Mouse (Mus musculus): ENCODE data around the gene Fam3b. TPM values are rescaled to one million over a fixed set of nuclear protein-coding genes. Genes with fewer than 3 reads are reported as not detected.

Fam3b gene
- polyA plus RNA-seq, 1 experiment = 64.5 TPM

DNA sequence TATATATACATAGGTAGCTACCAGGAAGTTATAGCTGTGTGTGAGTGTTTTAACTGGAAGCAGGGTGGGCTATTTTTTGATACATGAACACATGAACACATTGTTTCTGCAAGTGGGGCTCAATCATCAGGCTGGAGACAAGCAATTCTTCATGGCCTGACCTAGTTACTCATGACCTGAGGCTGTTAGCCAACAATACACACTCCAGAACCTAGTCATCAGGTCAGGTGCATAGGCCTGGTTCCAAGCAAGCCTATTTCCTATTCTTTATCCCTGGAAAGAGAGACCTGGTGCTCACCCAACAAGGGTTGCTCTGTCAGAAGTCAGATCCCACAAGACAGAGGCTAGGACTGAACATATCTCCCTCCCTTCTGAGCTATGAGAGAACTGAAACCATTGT, 3.1 kb downstream of the Fam3b start:
- no peaks in the 10 kb centered on the region for H3K27me3 ChIP-seq (ENCODE audit: control insufficient read depth, insufficient read depth, low read length)
- no peaks in the 10 kb centered on the region for H3K36me3 ChIP-seq (ENCODE audit: control insufficient read depth, insufficient read depth, low read length)
- TF ChIP-seq CTCF (IDR thresholded peaks at IDR 0.05; ENCODE audit: extremely low read depth, insufficient read length, insufficient replicate concordance, low read depth, low read length) = no peak
- TF ChIP-seq POLR2A (IDR thresholded peaks at IDR 0.05; ENCODE audit: low read depth, low read length) = no peak
- H3K27ac ChIP-seq (ENCODE audit: insufficient read depth, low read depth, low read length) = peak overlapping the region; percentile 86
- H3K4me3 ChIP-seq (ENCODE audit: low read depth, low read length) = no peak overlapping the region
- H3K4me1 ChIP-seq (ENCODE audit: control insufficient read depth, insufficient read depth, insufficient read length, low read length) = peaks cover 40% of the 10 kb centered on the region

- TF ChIP-seq POLR2A (IDR thresholded peaks at IDR 0.05; ENCODE audit: low read depth, low read length) (no peak), CTCF (IDR thresholded peaks at IDR 0.05; ENCODE audit: extremely low read depth, insufficient read length, insufficient replicate concordance, low read depth, low read length) (no peak)
- Histone ChIP-seq H3K27ac (ENCODE audit: insufficient read depth, low read depth, low read length) (peak overlapping the region; percentile 86), H3K4me1 (ENCODE audit: control insufficient read depth, insufficient read depth, insufficient read length, low read length) (peaks cover 40% of the 10 kb centered on the region), H3K27me3 (ENCODE audit: control insufficient read depth, insufficient read depth, low read length) (no peaks in the 10 kb centered on the region), H3K4me3 (ENCODE audit: low read depth, low read length) (no peak overlapping the region), H3K36me3 (ENCODE audit: control insufficient read depth, insufficient read depth, low read length) (no peaks in the 10 kb centered on the region)
- 8% methylated on average over 5 of the region's 5 CpGs for WGBS
Measured at GRCm38 (mm10) chr16:97510849-97511248, 3.8 kb downstream of the Fam3b start.

- H3K4me1 ChIP-seq (ENCODE audit: control insufficient read depth, insufficient read depth, insufficient read length, low read length) = peaks cover 26% of the 10 kb centered on the region
- H3K27ac ChIP-seq (ENCODE audit: insufficient read depth, low read depth, low read length) = no peak overlapping the region
- TF ChIP-seq POLR2A (IDR thresholded peaks at IDR 0.05; ENCODE audit: low read depth, low read length) (no peak), CTCF (IDR thresholded peaks at IDR 0.05; ENCODE audit: extremely low read depth, insufficient read length, insufficient replicate concordance, low read depth, low read length) (no peak)
- no peak overlapping the region for H3K4me3 ChIP-seq (ENCODE audit: low read depth, low read length)
- no peaks in the 10 kb centered on the region for H3K27me3 ChIP-seq (ENCODE audit: control insufficient read depth, insufficient read depth, low read length)
- H3K36me3 ChIP-seq (ENCODE audit: control insufficient read depth, insufficient read depth, low read length) = no peaks in the 10 kb centered on the region
Measured at GRCm38 (mm10) chr16:97507783-97508182, 6.8 kb downstream of the Fam3b start.

GRCm38 (mm10) chr16:97504793-97505192, 9.8 kb downstream of the Fam3b start:
- 25% methylated on average over 3 of the region's 3 CpGs for WGBS
- H3K27me3 ChIP-seq (ENCODE audit: control insufficient read depth, insufficient read depth, low read length) = no peaks in the 10 kb centered on the region
- peak overlapping the region; percentile 62 for H3K4me3 ChIP-seq (ENCODE audit: low read depth, low read length)
- H3K27ac ChIP-seq (ENCODE audit: insufficient read depth, low read depth, low read length) = peak overlapping the region; percentile 93
- H3K36me3 ChIP-seq (ENCODE audit: control insufficient read depth, insufficient read depth, low read length) = peaks cover 3% of the 10 kb centered on the region; the same call in 1 of the 2 replicates
- peaks cover 13% of the 10 kb centered on the region; the same call in 1 of the 2 replicates for H3K4me1 ChIP-seq (ENCODE audit: control insufficient read depth, insufficient read depth, insufficient read length, low read length)
- TF ChIP-seq POLR2A (IDR thresholded peaks at IDR 0.05; ENCODE audit: low read depth, low read length) = peak; percentile 98
- no peak for TF ChIP-seq CTCF (IDR thresholded peaks at IDR 0.05; ENCODE audit: extremely low read depth, insufficient read length, insufficient replicate concordance, low read depth, low read length)

DNA sequence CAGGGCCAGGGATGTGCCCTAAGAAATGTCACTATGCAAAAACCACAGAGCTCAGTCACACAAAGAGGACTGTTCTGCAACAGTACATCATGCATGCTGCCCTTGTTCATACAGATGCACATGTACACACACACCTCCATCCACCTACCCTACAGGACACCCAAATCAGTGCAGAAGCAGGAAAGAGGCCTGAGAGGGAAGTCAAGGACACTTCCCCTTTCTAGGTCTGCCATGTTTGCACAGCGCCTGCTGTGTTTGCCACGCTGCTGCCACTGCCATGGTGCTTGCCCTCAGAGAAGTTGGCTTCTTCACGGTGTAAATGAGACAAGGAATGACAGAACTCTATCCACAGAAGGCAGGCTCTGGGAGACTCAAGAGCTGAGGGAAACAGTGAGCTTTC, 10.8 kb downstream of the Fam3b start:
- no peak for TF ChIP-seq CTCF (IDR thresholded peaks at IDR 0.05; ENCODE audit: extremely low read depth, insufficient read length, insufficient replicate concordance, low read depth, low read length)
- TF ChIP-seq POLR2A (IDR thresholded peaks at IDR 0.05; ENCODE audit: low read depth, low read length) = no peak
- WGBS = 66% methylated on average over 3 of the region's 3 CpGs
- Histone ChIP-seq H3K4me3 (ENCODE audit: low read depth, low read length) (peak overlapping the region; percentile 62), H3K27ac (ENCODE audit: insufficient read depth, low read depth, low read length) (peak overlapping the region; percentile 93), H3K36me3 (ENCODE audit: control insufficient read depth, insufficient read depth, low read length) (peaks cover 3% of the 10 kb centered on the region; the same call in 1 of the 2 replicates), H3K27me3 (ENCODE audit: control insufficient read depth, insufficient read depth, low read length) (no peaks in the 10 kb centered on the region), H3K4me1 (ENCODE audit: control insufficient read depth, insufficient read depth, insufficient read length, low read length) (peaks cover 15% of the 10 kb centered on the region; the same call in 1 of the 2 replicates)

- no peak overlapping the region for H3K27ac ChIP-seq (ENCODE audit: insufficient read depth, low read depth, low read length)
- H3K4me1 ChIP-seq (ENCODE audit: control insufficient read depth, insufficient read depth, insufficient read length, low read length) = peaks cover 19% of the 10 kb centered on the region; the same call in 1 of the 2 replicates
- H3K36me3 ChIP-seq (ENCODE audit: control insufficient read depth, insufficient read depth, low read length) = peaks cover 8% of the 10 kb centered on the region
- no peak overlapping the region for H3K4me3 ChIP-seq (ENCODE audit: low read depth, low read length)
- no peaks in the 10 kb centered on the region for H3K27me3 ChIP-seq (ENCODE audit: control insufficient read depth, insufficient read depth, low read length)
- TF ChIP-seq POLR2A (IDR thresholded peaks at IDR 0.05; ENCODE audit: low read depth, low read length) (no peak), CTCF (IDR thresholded peaks at IDR 0.05; ENCODE audit: extremely low read depth, insufficient read length, insufficient replicate concordance, low read depth, low read length) (no peak)
- WGBS = 86% methylated on average over 7 of the region's 7 CpGs
Measured at GRCm38 (mm10) chr16:97500901-97501300, 13.7 kb downstream of the Fam3b start.

- peaks cover 14% of the 10 kb centered on the region; the same call in 1 of the 2 replicates for H3K4me1 ChIP-seq (ENCODE audit: control insufficient read depth, insufficient read depth, insufficient read length, low read length)
Measured at GRCm38 (mm10) chr16:97499450-97499849, 15.2 kb downstream of the Fam3b start.

More at GRCm38 (mm10) chr16:97499450-97499849, 15.2 kb downstream of the Fam3b start:
- H3K36me3 ChIP-seq (ENCODE audit: control insufficient read depth, insufficient read depth, low read length) = peaks cover 11% of the 10 kb centered on the region
- no peak for TF ChIP-seq POLR2A (IDR thresholded peaks at IDR 0.05; ENCODE audit: low read depth, low read length)
- no peak for TF ChIP-seq CTCF (IDR thresholded peaks at IDR 0.05; ENCODE audit: extremely low read depth, insufficient read length, insufficient replicate concordance, low read depth, low read length)
- WGBS = 44% methylated on average over 7 of the region's 7 CpGs
- H3K27ac ChIP-seq (ENCODE audit: insufficient read depth, low read depth, low read length) = peak overlapping the region; percentile 96
- H3K4me3 ChIP-seq (ENCODE audit: low read depth, low read length) = no peak overlapping the region
- no peaks in the 10 kb centered on the region for H3K27me3 ChIP-seq (ENCODE audit: control insufficient read depth, insufficient read depth, low read length)
